Mouse (Mus musculus): Measurements from ENCODE around the gene Podnl1.
A peak's percentile ranks its signal among the peaks of the same experiment; 100 is the strongest.

Gene Podnl1

DNA sequence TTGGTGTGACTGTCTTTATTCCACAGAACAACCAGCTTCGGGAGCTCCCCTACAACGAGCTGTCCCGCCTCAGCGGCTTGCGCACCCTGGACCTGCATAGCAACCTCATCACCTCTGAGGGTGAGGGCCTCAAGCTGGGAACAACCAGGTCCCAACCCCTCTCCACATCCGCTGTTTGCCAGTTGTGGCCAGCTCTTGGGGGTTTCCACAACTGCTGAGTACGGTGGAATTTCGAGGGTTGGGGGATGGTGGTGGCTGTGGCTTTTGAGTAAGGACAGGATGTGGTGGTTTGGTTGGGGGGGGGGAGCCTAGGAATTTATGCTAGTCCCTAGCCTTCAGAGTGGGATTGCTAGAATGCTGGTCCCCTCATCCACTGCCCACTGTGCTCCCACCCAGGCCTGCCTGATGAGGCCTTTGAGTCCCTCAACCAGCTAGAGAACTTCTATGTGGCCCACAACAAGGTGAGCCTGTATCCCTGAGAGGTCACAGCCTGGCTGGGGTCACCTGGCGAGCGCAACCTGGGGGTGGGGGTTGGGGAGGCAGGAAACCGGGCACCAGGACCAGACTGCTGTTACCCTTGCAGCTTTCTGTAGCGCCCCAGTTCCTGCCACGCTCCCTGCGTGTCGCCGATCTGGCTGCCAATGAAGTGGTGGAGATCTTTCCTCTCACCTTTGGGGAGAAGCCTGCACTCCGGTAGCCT, 1.6 kb downstream of the Podnl1 start:
- no peak for DNase-seq (ENCODE audit: low spot score in 2 of 2)

DNA sequence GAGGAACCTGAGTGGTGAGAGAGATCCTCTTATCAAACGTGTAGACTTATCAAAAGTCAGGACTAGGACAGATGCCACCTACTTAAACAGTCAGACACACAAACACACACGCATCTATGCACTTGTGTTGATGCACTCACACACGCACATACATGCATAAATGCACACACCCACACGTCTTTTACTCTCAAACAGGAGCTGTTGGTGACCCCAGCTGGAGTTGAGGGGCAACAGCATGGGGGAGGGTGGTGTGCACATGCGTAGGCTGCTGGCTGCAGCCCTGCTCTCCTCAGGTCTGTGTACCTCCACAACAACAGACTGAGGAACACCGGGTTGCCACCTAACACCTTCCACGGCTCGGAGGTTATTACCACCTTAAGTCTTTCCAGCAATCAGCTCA, 2.5 kb downstream of the Podnl1 start:
- no peak for DNase-seq (ENCODE audit: low spot score in 2 of 2)

DNA sequence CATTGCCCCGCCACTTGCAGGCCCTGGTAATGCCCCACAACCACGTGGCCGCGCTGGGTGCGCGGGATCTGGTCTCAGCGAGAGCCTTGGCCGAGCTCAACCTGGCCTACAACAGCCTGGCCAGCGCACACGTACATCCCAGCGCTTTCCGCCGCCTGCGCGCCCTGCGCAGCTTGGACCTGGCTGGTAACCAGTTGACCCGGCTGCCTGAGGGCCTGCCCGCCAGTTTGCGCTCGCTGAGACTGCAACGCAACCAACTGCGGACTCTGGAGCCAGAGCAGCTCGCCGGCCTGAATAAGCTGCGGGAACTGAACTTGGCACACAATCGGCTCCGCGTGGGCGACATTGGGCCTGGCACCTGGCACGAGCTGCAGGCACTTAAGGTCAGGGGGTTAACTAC, 5.0 kb downstream of the Podnl1 start:
- DNase-seq (ENCODE audit: low spot score in 2 of 2): no peak

DNA sequence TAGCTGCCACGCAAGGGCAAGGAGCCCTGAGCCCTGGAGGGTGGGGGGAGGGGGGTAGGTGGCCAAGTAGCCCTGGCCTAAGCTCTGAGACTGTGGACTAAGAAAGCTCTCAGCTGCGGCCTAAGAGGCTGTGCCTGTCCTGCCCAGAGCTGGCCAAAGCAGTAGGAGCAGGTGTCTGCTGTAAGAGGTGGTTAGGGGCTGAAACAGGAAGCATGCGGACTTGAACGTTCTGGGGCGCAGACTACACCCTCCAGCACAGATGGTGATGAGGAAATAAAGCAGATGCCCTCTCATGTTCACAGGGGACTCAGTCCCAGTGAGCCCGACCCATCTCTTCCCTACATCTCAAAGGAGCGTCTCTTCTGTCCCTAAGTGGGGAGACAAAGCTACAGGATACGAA, 6.4 kb downstream of the Podnl1 start:
- DNase-seq (ENCODE audit: low spot score in 2 of 2): no peak

- no peak for DNase-seq (ENCODE audit: low spot score in 2 of 2)
Observed at GRCm38 (mm10) chr8:84137848-84138247, 12.1 kb downstream of the Podnl1 start.

- no peak for DNase-seq (ENCODE audit: low spot score in 2 of 2)
Observed at GRCm38 (mm10) chr8:84140838-84141237, 15.0 kb downstream of the Podnl1 start.

- DNase-seq (ENCODE audit: low spot score in 2 of 2): no peak
Observed at GRCm38 (mm10) chr8:84144636-84145245, 19.0 kb downstream of the Podnl1 start.

DNA sequence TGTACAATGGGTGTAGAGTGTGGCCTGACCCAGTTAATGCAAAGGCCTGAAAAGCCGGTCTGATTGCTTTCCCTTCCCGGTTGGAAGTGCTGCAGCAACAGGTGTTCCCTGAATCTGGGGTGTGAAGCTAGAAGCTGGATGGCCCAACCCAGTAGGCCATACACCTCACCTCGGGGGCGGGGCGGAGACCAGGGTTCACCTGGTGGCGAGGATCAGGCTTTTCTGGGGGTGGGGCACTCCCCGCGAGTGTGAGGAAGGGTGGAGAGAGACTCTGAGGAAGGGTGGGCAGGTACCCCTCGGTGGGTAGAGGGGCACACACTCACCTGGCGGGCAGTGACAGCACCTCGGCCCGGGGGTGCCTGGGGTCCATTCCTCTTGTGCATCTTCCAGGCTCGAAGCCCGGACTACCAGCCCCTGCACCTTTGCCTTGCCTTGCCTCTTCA, 21.6 kb downstream of the Podnl1 start:
- no peak for DNase-seq (ENCODE audit: low spot score in 2 of 2)

DNA sequence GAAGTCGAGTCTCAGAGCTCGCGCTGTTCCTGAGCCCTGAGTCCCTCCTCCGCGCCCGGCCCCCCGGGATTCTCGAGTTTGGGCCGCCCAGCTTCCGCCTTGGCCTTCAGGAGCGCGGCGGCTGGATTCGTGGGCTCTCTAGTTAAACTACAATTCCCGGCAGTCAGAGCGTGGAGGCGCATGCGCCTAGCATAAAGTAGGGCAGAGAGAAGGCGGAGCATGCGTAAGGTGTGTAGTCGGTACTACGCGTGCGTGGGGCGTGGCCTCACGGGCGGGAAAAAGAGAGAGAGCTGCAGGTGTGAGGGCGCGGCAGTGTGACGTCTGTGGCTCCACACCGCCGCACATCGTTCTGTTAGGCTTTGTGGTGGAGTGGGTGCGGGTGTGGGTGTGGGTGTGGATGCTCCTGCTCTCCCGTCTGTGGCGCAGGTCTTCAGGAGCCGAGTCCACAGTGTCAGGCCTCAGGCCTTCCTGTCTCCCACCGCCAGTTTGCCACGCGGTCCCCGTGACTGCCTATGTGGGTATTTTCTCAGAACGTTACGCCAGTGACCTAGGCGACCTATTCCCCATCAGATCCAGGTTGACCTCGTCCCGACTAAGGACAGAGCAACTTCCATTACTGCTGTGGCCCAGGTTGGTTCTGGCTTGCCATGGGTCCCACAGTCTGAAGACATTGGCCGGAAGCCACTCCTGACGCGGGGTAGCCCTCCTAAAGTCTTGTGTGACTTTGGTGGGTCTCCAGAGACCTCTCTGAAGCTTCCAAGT, 22.2 kb downstream of the Podnl1 start, which contains the start of the genes Cc2d1a and 4930432K21Rik:
Cc2d1a (minus strand) TSS at position 168 of the 762 bp plus-strand sequence.
4930432K21Rik (plus strand) TSS at position 257 of the 762 bp plus-strand sequence.
- peak; percentile 93 for DNase-seq (ENCODE audit: low spot score in 2 of 2)

DNA sequence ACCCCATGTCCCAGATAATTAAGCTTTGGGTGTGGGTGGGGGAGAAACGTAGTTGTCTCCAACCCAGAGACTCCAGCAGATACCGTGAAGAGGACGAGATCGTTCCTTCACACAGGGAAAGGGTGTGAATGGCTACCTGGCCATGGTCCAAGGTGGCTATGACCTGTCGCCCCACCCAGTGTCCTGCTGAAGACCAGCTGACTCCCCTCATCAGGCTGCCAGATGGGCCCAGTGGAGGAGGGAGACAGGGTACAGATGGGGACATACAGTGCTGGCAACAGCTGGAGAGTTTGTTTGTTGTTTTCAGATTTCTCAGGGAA, 22.7 kb downstream of the Podnl1 start:
- DNase-seq (ENCODE audit: low spot score in 2 of 2): no peak

DNA sequence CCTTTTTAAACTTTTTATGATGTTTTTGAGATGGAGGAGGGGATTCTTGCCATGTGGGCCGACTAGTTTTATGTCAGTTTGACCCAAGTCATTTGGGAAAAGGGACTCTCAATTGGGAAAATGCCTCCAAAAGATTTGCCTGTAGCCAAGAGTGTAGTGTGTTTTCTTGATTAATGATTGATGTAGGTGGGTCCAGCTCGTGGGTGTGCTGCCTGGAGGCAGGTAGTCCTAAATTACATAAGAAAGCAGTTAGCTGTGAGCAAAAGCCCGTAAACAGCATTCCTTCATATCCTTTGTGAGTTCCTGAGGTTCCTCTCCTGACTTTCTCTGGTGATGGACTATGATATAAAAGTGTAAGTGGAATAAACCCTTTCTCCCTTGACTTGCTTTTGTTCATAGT, 23.4 kb downstream of the Podnl1 start:
- DNase-seq (ENCODE audit: low spot score in 2 of 2): no peak

DNA sequence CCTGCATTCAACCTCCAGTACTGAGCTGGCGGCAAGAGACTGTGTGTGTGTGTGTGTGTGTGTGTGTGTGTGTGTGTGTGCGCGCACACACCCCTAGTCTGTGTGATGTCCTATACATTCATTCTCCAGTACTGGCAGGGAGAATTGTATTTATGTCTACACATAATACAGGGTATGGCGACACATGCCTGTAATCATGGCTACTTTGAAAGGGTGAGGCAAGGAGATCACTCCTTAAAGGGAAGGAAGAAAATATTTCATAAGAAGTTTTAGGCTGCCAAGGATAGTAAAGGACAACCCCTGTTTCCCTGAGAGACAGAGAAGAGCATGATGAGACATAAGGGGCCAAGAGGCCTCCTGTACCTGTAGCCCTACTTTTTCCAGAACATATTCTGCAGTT, 31.8 kb downstream of the Podnl1 start:
- DNase-seq (ENCODE audit: low spot score in 2 of 2): no peak

DNA sequence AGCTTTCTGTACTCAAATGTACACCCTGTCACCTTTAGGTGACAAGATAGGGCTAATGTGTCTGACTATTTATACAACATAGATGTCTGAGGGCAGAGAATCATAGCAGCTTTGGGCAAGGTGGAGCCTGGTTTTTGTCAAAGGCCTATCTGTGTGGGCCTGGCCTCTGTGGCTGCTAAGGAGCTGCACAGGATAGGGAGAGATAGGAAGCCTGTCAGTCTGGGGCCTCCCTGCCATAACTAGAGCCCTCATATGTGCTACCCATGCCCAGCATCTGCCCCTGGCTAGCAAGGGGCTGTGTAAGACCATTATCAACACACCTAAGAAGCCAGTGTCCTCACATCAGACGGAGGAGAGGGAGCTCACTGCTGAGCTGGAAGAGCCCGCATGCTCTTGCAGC, 41.9 kb downstream of the Podnl1 start:
- DNase-seq (ENCODE audit: low spot score in 2 of 2): no peak

GRCm38 (mm10) chr8:84170096-84170495, 44.3 kb downstream of the Podnl1 start:
- DNase-seq (ENCODE audit: low spot score in 2 of 2): no peak

DNA sequence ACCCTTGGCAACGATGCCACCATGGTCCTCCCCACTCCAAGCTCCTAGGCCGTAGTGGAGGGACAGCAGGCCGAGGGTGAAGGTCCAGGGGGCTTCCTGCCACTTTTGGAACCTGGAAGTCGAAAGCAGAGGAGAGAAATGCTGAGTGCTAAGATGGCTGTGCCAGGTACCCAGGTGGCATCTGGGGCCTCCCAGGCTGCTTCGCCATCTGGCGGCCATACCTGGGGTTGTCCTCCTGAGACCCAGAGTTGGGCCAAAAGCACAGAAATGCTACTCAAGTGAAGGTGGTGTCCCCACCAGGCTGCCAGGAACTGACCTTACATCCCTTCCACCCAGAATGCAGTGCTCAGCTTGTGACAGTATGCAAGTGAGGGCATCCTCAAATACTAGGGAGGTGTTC, 48.1 kb downstream of the Podnl1 start:
- DNase-seq (ENCODE audit: low spot score in 2 of 2): no peak

GRCm38 (mm10) chr8:84176560-84176959, 50.8 kb downstream of the Podnl1 start:
- DNase-seq (ENCODE audit: low spot score in 2 of 2): no peak

DNA sequence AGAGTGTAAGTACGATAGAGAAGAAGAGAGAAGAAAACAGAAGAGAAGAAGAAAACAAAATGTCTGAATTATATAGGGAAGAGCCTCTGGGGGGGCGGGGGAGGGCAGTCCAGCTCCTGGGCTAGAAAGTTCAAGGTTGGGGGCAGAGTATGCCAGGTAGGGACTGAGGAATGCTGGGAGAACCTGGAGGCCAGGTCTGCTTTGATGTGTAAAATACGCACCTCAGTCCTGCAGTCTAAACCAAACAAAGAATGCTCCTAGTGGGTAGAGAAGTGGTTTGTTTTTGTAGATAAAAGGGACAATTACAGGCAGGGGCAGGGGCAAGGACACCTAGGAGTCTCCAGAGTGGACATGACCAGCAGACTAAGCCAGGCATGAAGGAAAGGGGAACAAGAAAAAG, 51.6 kb downstream of the Podnl1 start:
- no peak for DNase-seq (ENCODE audit: low spot score in 2 of 2)

DNA sequence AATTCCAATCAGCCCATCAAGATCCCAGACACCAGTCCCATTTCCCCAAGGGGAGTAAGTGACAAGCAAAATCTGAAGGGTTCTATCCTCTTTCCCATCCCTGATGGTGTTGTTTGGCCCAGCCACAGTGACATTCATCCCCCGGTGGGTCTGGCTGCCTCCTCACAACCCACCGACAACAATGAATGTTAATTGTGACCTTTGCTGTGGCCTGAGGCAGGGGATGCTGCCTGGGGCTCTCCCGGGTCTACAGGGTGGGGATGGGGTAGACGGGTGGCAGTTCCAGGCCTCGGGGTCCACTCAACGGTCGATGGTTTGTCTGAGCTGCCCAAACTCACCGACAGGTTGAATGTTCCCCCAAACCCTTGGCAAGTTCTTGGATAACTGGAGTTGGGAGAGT, 52.8 kb downstream of the Podnl1 start:
- no peak for DNase-seq (ENCODE audit: low spot score in 2 of 2)

GRCm38 (mm10) chr8:84179946-84180345, 54.2 kb downstream of the Podnl1 start:
- no peak for DNase-seq (ENCODE audit: low spot score in 2 of 2)

DNA sequence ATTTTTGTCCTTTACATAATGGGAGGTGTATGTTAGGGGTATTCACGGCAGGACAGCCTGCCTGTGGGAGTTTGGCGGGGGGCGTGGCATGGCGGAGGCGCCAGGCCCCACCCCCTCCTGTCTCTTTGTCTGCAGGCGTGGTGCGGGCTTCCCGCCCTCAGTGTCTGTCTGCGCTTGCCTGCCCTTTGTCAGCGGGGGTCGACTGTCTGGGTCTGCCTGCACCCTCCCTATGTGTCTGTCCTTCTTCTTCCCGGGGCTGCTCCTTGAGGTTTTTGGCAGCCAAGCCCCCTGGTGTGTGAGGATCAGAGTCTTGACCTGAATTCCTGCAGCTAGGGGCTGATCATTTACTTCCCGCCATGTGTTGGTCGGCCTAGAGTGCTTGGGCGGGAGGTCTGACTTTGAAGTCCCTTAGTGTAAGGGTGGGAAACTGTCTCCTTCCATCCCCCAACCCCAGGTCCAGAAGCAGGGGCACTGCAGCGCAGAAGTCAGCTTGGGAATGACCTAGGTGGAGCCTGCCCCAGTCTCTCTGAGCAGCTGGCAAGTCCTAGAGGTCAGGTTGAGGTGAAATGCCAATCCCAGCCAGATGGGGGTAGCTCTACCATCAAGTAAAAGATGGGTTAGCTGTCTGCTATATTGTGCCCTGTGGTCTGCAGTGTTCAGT, 54.9 kb downstream of the Podnl1 start:
- no peak for DNase-seq (ENCODE audit: low spot score in 2 of 2)
